Mouse (Mus musculus): Measurements from ENCODE around the gene Atf6.

DNA sequence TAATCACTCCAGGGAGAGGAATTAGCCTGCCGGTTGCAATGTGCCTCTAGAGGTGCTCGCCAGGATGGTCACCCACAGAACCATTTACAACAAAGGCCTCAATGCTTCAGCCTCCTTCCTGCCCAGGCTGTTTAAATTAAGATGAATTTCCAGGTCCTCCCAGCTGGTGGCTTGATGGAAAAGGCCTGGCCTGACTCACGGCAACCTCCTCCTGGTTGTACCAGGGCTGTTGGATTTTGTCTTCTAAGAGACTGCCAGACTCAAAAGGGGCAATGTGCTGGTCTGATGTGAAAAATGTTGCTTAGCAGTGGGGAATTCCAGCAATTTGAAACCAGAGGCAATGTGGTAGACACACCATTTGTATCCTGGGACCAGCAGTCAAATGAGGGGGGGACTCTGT lies 166.4 kb downstream of the Atf6 start:
- TF ChIP-seq ZC3H11A (IDR thresholded peaks at IDR 0.05; ENCODE audit: low read depth, low read length) (no peak), CTCF (conservative IDR thresholded peaks at IDR 0.05 in 1 of 2, IDR thresholded peaks at IDR 0.05 in 1 of 2; ENCODE audit: low read depth in 2 of 2, low read length in 2 of 2) (no peak), USF2 (conservative IDR thresholded peaks at IDR 0.05; ENCODE audit: low read depth, low read length) (no peak)
